Mouse (Mus musculus) frontal cortex, postnatal 10 days (tissue): Measurements from ENCODE around the gene Nbea.

Experiments used
- DNase-seq, 2 experiments: peaks; one replicate each; pipeline ENCODE4 v3.0.0; 2022; ENCODE audit warnings: low spot score in 2 of 2, mixed read lengths in 1 of 2

Nbea gene

GRCm38 (mm10) chr3:56183159-56184133 lies at the start of gene Nbea:
Gene Nbea (minus strand): TSS chr3:56183701.
- DNase-seq, result peak; percentile 77 to 89

- DNase-seq, result no peak
Observed at GRCm38 (mm10) chr3:56229283-56229682, 45.8 kb upstream of the Nbea start.

- no peak for DNase-seq
Observed at GRCm38 (mm10) chr3:56215989-56216388, 32.5 kb upstream of the Nbea start.

- DNase-seq, result no peak
Observed at GRCm38 (mm10) chr3:56203968-56204367, 20.5 kb upstream of the Nbea start.

- DNase-seq, result no peak
Observed at GRCm38 (mm10) chr3:56188238-56188637, 4.7 kb upstream of the Nbea start.

GRCm38 (mm10) chr3:56187131-56187779 lies 3.8 kb upstream of the Nbea start:
- DNase-seq, result no peak

GRCm38 (mm10) chr3:56182371-56183158 lies 936 bp downstream of the Nbea start:
- DNase-seq, result peak; percentile 14 to 31

- peak in 1 of 2 experiments; percentile 6 for DNase-seq
Observed at GRCm38 (mm10) chr3:56181991-56182370, 1.5 kb downstream of the Nbea start.

- DNase-seq, result no peak
Observed at GRCm38 (mm10) chr3:56181025-56181424, 2.5 kb downstream of the Nbea start.

- DNase-seq, result no peak
Observed at GRCm38 (mm10) chr3:56157864-56158263, 25.6 kb downstream of the Nbea start.

GRCm38 (mm10) chr3:56126674-56127073 lies 56.8 kb downstream of the Nbea start:
- no peak for DNase-seq

GRCm38 (mm10) chr3:56116647-56117046 lies 66.9 kb downstream of the Nbea start:
- no peak for DNase-seq

- DNase-seq, result no peak
Observed at GRCm38 (mm10) chr3:56108101-56108500, 75.4 kb downstream of the Nbea start.

- DNase-seq, result no peak
Observed at GRCm38 (mm10) chr3:56097105-56097504, 86.4 kb downstream of the Nbea start.

- DNase-seq, result no peak
Observed at GRCm38 (mm10) chr3:56079015-56079612, 104.4 kb downstream of the Nbea start.

- no peak for DNase-seq
Observed at GRCm38 (mm10) chr3:56067849-56068248, 115.7 kb downstream of the Nbea start.

GRCm38 (mm10) chr3:56066360-56067040 lies 117.0 kb downstream of the Nbea start:
- DNase-seq, result no peak

- no peak for DNase-seq
Observed at GRCm38 (mm10) chr3:56065234-56065633, 118.3 kb downstream of the Nbea start.

- DNase-seq, result no peak
Observed at GRCm38 (mm10) chr3:56045659-56046336, 137.7 kb downstream of the Nbea start.

GRCm38 (mm10) chr3:56043091-56043490 lies 140.4 kb downstream of the Nbea start:
- DNase-seq, result no peak
